Mouse (Mus musculus): Measurements from ENCODE around the gene Armc12. TPM values are rescaled to one million over a fixed set of nuclear protein-coding genes. Genes with fewer than 3 reads are reported as not detected.

Armc12 gene
- polyA plus RNA-seq, 1 experiment from 2014 or later, result not detected

- no peak for DNase-seq (ENCODE audit: low read depth, low spot score)
- no peaks in the 10 kb centered on the region for H3K27me3 ChIP-seq
- in situ Hi-C loops (cut with MboI; ENCODE audit: low pct_unique_long_range_greater_than_20kb), result no loop called here
- CTCF ChIA-PET, result no interaction called here
- TF ChIP-seq CTCF (IDR thresholded peaks at IDR 0.05), result no peak
- no peak for ATAC-seq
- POLR2A ChIA-PET, result no interaction called here
Measured at GRCm38 (mm10) chr17:28560598-28560997, 30.0 kb downstream of the Armc12 start, which contains the start of gene Clps. Gene Clps (minus strand): TSS chr17:28560766.

- DNase-seq (ENCODE audit: low read depth, low spot score) (no peak), ATAC-seq (no peak)
- ChIA-PET CTCF (no interaction called here), POLR2A (no interaction called here)
- in situ Hi-C loops (cut with MboI; ENCODE audit: low pct_unique_long_range_greater_than_20kb), result no loop called here
- no peak for TF ChIP-seq CTCF (IDR thresholded peaks at IDR 0.05)
- H3K27me3 ChIP-seq, result no peaks in the 10 kb centered on the region
Measured at GRCm38 (mm10) chr17:28561613-28562012, 31.0 kb downstream of the Armc12 start.

- TF ChIP-seq CTCF (IDR thresholded peaks at IDR 0.05), result no peak
- ATAC-seq, result no peak
- H3K27me3 ChIP-seq, result no peaks in the 10 kb centered on the region
- no peak for DNase-seq (ENCODE audit: low read depth, low spot score)
- CTCF ChIA-PET, result no interaction called here
- in situ Hi-C loops (cut with MboI; ENCODE audit: low pct_unique_long_range_greater_than_20kb), result no loop called here
- POLR2A ChIA-PET, result no interaction called here
Measured at GRCm38 (mm10) chr17:28565181-28565580, 34.6 kb downstream of the Armc12 start.

DNA sequence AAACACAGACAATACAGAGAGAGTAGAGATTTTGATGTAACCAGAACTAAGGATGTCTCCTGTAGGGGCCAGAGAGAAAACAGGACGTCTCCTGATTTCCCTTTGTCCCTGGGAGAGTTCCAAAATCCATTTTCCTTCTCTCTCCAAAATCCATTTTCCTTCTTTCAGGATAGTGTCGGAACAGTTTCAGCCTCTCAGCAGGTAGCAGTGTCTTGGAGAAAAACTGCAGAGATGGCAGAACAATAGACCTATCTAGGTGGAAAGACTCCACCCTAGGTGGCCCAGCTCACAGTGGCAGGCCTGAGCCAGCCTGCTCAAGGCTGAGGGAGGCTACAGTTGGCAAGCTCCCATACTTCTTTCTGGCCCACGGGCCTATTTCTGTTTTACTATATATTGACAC lies 36.9 kb downstream of the Armc12 start:
- DNase-seq (ENCODE audit: low read depth, low spot score), result no peak
- in situ Hi-C loops (cut with MboI; ENCODE audit: low pct_unique_long_range_greater_than_20kb), result no loop called here
- ATAC-seq, result no peak
- no peaks in the 10 kb centered on the region for H3K27me3 ChIP-seq
- no peak for TF ChIP-seq CTCF (IDR thresholded peaks at IDR 0.05)
- ChIA-PET CTCF (no interaction called here), POLR2A (no interaction called here)

- TF ChIP-seq CTCF (IDR thresholded peaks at IDR 0.05), result no peak
- ChIA-PET CTCF (no interaction called here), POLR2A (no interaction called here)
- peaks cover 14% of the 10 kb centered on the region for H3K27me3 ChIP-seq
- DNase-seq (ENCODE audit: low read depth, low spot score) (no peak), ATAC-seq (no peak)
- in situ Hi-C loops (cut with MboI; ENCODE audit: low pct_unique_long_range_greater_than_20kb), result no loop called here
Measured at GRCm38 (mm10) chr17:28571868-28572267, 41.3 kb downstream of the Armc12 start.

DNA sequence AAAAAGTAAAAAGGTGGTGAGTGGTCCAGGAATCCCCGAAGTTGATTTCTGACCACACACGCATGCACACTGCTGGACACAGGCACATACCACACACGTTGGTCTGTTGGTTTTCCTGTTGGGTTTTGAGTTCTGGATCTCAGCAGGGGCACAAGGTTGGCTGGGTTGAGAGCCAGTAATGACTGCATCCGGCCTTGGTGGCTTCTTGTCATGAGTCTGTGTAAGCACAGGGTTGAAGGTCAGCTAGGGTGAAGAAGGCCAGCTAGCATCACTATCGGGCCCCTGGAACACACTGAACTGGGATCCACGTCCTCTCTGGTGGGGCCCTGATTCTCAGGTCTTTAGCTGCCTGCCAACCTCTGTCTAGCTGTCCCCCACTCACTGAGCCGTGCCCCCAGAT lies 41.9 kb downstream of the Armc12 start:
- in situ Hi-C loops (cut with MboI; ENCODE audit: low pct_unique_long_range_greater_than_20kb), result no loop called here
- DNase-seq (ENCODE audit: low read depth, low spot score), result no peak
- ChIA-PET CTCF (no interaction called here), POLR2A (no interaction called here)
- no peak for ATAC-seq
- H3K27me3 ChIP-seq, result peaks cover 14% of the 10 kb centered on the region
- TF ChIP-seq CTCF (IDR thresholded peaks at IDR 0.05), result no peak

DNA sequence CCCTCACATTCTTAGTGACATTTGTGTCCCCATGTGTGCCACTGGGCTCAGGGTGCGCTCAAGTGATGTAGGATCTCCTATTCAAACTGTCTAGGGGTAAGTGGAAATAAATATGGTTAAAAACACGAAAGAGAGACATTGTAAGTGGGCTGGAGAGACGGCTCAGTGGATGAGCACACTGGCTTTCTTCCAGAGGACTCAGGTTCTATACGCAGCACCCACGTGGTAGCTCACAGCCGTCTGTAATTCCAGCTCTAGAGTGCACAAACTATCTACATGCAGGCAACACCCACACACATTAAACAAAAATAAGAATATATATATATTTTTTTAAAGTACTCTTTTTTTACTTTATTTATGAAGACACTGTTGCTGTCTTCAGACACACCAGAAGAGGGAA lies 42.3 kb downstream of the Armc12 start:
- H3K27me3 ChIP-seq, result peaks cover 14% of the 10 kb centered on the region
- CTCF ChIA-PET, result no interaction called here
- ATAC-seq, result no peak
- in situ Hi-C loops (cut with MboI; ENCODE audit: low pct_unique_long_range_greater_than_20kb), result no loop called here
- POLR2A ChIA-PET, result no interaction called here
- no peak for DNase-seq (ENCODE audit: low read depth, low spot score)
- TF ChIP-seq CTCF (IDR thresholded peaks at IDR 0.05), result no peak

- ATAC-seq (peak; percentile 49), DNase-seq (ENCODE audit: low read depth, low spot score) (no peak)
- in situ Hi-C loops (cut with MboI; ENCODE audit: low pct_unique_long_range_greater_than_20kb), result no loop called here
- ChIA-PET POLR2A (no interaction called here), CTCF (no interaction called here)
- no peak for TF ChIP-seq CTCF (IDR thresholded peaks at IDR 0.05)
- peaks cover 14% of the 10 kb centered on the region for H3K27me3 ChIP-seq
Measured at GRCm38 (mm10) chr17:28575244-28576125, 44.9 kb downstream of the Armc12 start, which contains the start of gene Lhfpl5. Gene Lhfpl5 (plus strand): TSS chr17:28575641.

GRCm38 (mm10) chr17:28580396-28580795 lies 49.8 kb downstream of the Armc12 start:
- TF ChIP-seq CTCF (IDR thresholded peaks at IDR 0.05), result no peak
- ATAC-seq (no peak), DNase-seq (ENCODE audit: low read depth, low spot score) (peak; percentile 17)
- ChIA-PET CTCF (interaction anchor here (1.3 kb wide), 1 partner anchor 18 kb away, joined by 3 read pairs; no protein-coding TSS in a partner anchor), POLR2A (no interaction called here)
- H3K27me3 ChIP-seq, result peaks cover 6% of the 10 kb centered on the region
- in situ Hi-C loops (cut with MboI; ENCODE audit: low pct_unique_long_range_greater_than_20kb), result no loop called here

- peaks cover 1% of the 10 kb centered on the region for H3K27me3 ChIP-seq
- DNase-seq (ENCODE audit: low read depth, low spot score) (no peak), ATAC-seq (no peak)
- no peak for TF ChIP-seq CTCF (IDR thresholded peaks at IDR 0.05)
- CTCF ChIA-PET, result no interaction called here
- in situ Hi-C loops (cut with MboI; ENCODE audit: low pct_unique_long_range_greater_than_20kb), result no loop called here
- POLR2A ChIA-PET, result no interaction called here
Measured at GRCm38 (mm10) chr17:28581056-28581455, 50.5 kb downstream of the Armc12 start.

DNA sequence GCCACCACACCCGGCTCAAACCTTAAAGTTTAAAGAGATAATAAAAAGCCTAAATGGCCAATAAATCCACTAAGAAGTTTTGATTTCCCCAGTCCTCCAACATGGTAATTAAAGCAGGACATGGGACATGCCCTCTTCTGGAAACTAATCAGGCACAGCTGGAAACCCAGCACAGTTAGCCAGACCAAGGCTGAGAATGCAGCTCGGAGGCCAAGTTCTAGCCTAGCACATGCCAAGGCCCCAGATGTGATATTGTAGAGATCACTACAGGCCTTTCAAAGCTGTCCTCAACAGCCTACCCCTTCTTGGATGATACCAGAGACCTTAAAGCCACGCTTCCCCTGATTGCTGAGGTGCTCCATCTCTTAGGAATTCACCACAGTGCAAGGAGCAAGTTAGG lies 55.9 kb downstream of the Armc12 start:
- no peak for ATAC-seq
- no peak for DNase-seq (ENCODE audit: low read depth, low spot score)
- in situ Hi-C loops (cut with MboI; ENCODE audit: low pct_unique_long_range_greater_than_20kb), result no loop called here
- POLR2A ChIA-PET, result no interaction called here
- no peaks in the 10 kb centered on the region for H3K27me3 ChIP-seq
- TF ChIP-seq CTCF (IDR thresholded peaks at IDR 0.05), result no peak
- CTCF ChIA-PET, result interaction anchor here (0.9 kb wide), 1 partner anchor 16 kb away, joined by 3 read pairs; no protein-coding TSS in a partner anchor

DNA sequence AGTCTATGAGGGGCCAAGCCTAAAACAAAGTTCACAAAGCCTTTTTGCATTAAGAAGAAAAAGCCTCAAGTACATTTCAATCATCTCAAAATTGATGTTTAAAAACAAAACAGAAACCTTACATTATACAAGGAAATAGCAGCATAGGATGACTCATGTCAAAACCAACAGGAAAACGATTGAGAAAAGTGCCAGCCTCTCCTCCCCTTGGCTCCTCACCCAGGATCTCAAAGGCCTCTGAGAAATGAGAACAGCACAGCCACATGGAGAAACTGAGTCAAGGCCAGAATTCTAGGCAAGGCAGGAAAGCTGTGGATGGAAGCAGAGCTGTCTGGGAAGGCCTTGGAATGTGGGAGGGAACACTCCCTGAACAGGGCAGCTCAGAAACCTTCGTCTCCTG lies 58.0 kb downstream of the Armc12 start:
- ChIA-PET POLR2A (no interaction called here), CTCF (no interaction called here)
- TF ChIP-seq CTCF (IDR thresholded peaks at IDR 0.05), result no peak
- no peaks in the 10 kb centered on the region for H3K27me3 ChIP-seq
- DNase-seq (ENCODE audit: low read depth, low spot score) (no peak), ATAC-seq (no peak)
- in situ Hi-C loops (cut with MboI; ENCODE audit: low pct_unique_long_range_greater_than_20kb), result no loop called here

Other genes starting within 250 kb of the Armc12 start
- 44.9 TPM for gene Fance, start 217.3 kb upstream of the Armc12 start, polyA plus RNA-seq (2021)
- 554 TPM for gene Rpl10a, start 202.3 kb upstream of the Armc12 start, polyA plus RNA-seq (2021)
- gene Tead3, start 180.0 kb upstream of the Armc12 start, polyA plus RNA-seq (2021), result 45.2 TPM
- gene Tulp1, start 165.6 kb upstream of the Armc12 start, polyA plus RNA-seq (2021), result not detected
- 9.2 TPM for gene Fkbp5, start 13.3 kb upstream of the Armc12 start, polyA plus RNA-seq (2021)
- gene Clpsl2, start 18.6 kb downstream of the Armc12 start, polyA plus RNA-seq (2021), result not detected
- not detected for gene Clps, start 30.0 kb downstream of the Armc12 start, polyA plus RNA-seq (2021)
- gene Lhfpl5, start 44.8 kb downstream of the Armc12 start, polyA plus RNA-seq (2021), result 0.09 TPM
- 103 TPM for gene Srpk1, start 91.9 kb downstream of the Armc12 start, polyA plus RNA-seq (2021)
- 0.73 TPM for gene Slc26a8, start 159.4 kb downstream of the Armc12 start, polyA plus RNA-seq (2021)
- 77.9 TPM for gene Mapk14, start 160.5 kb downstream of the Armc12 start, polyA plus RNA-seq (2021)
- 30.9 TPM for gene AC170998.1, start 195.3 kb downstream of the Armc12 start, polyA plus RNA-seq (2021)
- 0.23 TPM for gene Mapk13, start 238.5 kb downstream of the Armc12 start, polyA plus RNA-seq (2021)